ENCODE assay signal across 7 mouse cellular contexts in genomic region chr5:34915801-34916200, GRCm38 (mm10). TPM values are rescaled to one million over a fixed set of nuclear protein-coding genes. Genes with fewer than 3 reads are reported as not detected.
DNase-seq lines count a peak whose midpoint lies in the region; ATAC-seq lines count a peak whose summit lies in the region.

No protein-coding gene starts in this region.

- H3K27ac ChIP-seq in hindbrain, embryonic 15.5 days (replicated peaks) = no peak overlapping the region

- WGBS in hindbrain, embryonic 15.5 days = 9% methylated on average over 1 of the region's 1 CpGs

- no peak overlapping the region for H3K4me3 ChIP-seq in hindbrain, embryonic 15.5 days

- no peak overlapping the region for H3K9ac ChIP-seq in hindbrain, embryonic 15.5 days

- 0 out of 2 replicates have a peak, but pooled peaks cover 2% of the 10 kb centered on the region for H3K36me3 ChIP-seq in hindbrain, embryonic 15.5 days

- H3K4me2 ChIP-seq in hindbrain, embryonic 15.5 days = no peak overlapping the region

- H3K4me1 ChIP-seq in hindbrain, embryonic 15.5 days (replicated peaks) = peaks cover 13% of the 10 kb centered on the region

- DNase-seq in ZHBTc4 (ENCODE audit: low read depth, low spot score) = peak; percentile 64
- DNase-seq in cerebellum, adult 9-11 months = peak; percentile 38
- peak; percentile 64 to 77 for DNase-seq in frontal cortex, postnatal 25 days (ENCODE audit: low spot score in 2 of 2)
- peak; percentile 76 to 84 for DNase-seq in left cerebral cortex, adult 18-20 months (ENCODE audit: low spot score in 2 of 2)
- DNase-seq in right cerebral cortex, postnatal 4 days = peak; percentile 83

- no peaks in the 10 kb centered on the region for H3K9me3 ChIP-seq in hindbrain, embryonic 15.5 days

- no peaks in the 10 kb centered on the region for H3K27me3 ChIP-seq in hindbrain, embryonic 15.5 days

- peak; percentile 82; the same call in 1 of the 2 replicates for ATAC-seq in hindbrain, embryonic 15.5 days (ENCODE audit: low FRiP score, low read depth)
- ATAC-seq in megakaryocyte, adult 5-6 weeks (ENCODE audit: poor library complexity, severe bottlenecking) = peak; percentile 67

RNA-seq across cellular contexts. Expression of gene Msantd1, which starts 8.0 kb away (rescaled TPM):
- 4.4 and 5.2 TPM in 2 replicates for polyA plus RNA-seq in hindbrain, embryonic 15.5 days (2015; fragmentation: Nextera tagmentation; extraction: Ambion mirVana)
- 1 to 10 TPM; 3.8 to 6.4 TPM for total RNA-seq in left cerebral cortex, adult 18-20 months (2021)
- 0.80 and 1.2 TPM in 2 replicates for total RNA-seq in megakaryocyte, adult 5-6 weeks (2015)
- total RNA-seq in megakaryocyte, adult 5-6 weeks (2017) = 0.44 TPM in 1 of 2 replicates, not detected in the other

RNA-seq across cellular contexts. Expression of gene Rgs12, which starts 33.4 kb away (rescaled TPM):
- polyA plus RNA-seq in hindbrain, embryonic 15.5 days (2015; fragmentation: Nextera tagmentation; extraction: Ambion mirVana) = 42.7 and 44.8 TPM in 2 replicates
- 10 to 100 TPM; 49.6 to 50.4 TPM for total RNA-seq in left cerebral cortex, adult 18-20 months (2021)
- 5.7 and 8.5 TPM in 2 replicates for total RNA-seq in megakaryocyte, adult 5-6 weeks (2015)
- total RNA-seq in megakaryocyte, adult 5-6 weeks (2017) = 6.2 and 7.1 TPM in 2 replicates

Comparison
In these comparisons a context has a peak if more than half of its experiments do, and no peak if none do; other contexts are left out.
1. RNA of gene Rgs12, which starts 33.4 kb away (total RNA-seq): 49.6 to 50.4 TPM in left cerebral cortex, adult 18-20 months; 5.7 to 8.5 TPM in megakaryocyte, adult 5-6 weeks; every median in the first group is over 4 times any median in the second.
2. Peak in every context shown above with its lines, with median percentiles within 50 percentile points of each other: DNase-seq.